Mouse (Mus musculus) ES-Bruce4 (cell line): Measurements from ENCODE around the gene Cers6. TPM values are rescaled to one million over a fixed set of nuclear protein-coding genes. Genes with fewer than 3 reads are reported as not detected.

Experiments used
- H3K27ac ChIP-seq: 2 replicates; pipeline ENCODE4 v1.5.1; 2012; ENCODE audit warnings: low read length, inconsistent platforms; ENCODE audit not compliant: insufficient read depth
- H3K27me3 ChIP-seq: 2 replicates; pipeline ENCODE4 v1.6.1; 2012; ENCODE audit warnings: mild to moderate bottlenecking, low read length, inconsistent platforms; ENCODE audit not compliant: control insufficient read depth, poor library complexity, insufficient read depth, severe bottlenecking
- H3K36me3 ChIP-seq: 2 replicates; pipeline ENCODE4 v1.6.1; 2012; ENCODE audit warnings: inconsistent platforms, mild to moderate bottlenecking, low read length, moderate library complexity; ENCODE audit not compliant: control insufficient read depth, poor library complexity, insufficient read depth, severe bottlenecking
- H3K4me1 ChIP-seq: one replicate; pipeline ENCODE4 v1.8.1; 2011; ENCODE audit warnings: low read length; ENCODE audit not compliant: control insufficient read depth, insufficient read depth
- H3K4me3 ChIP-seq: 2 replicates; pipeline ENCODE4 v1.5.1; 2011; ENCODE audit warnings: low read depth, mild to moderate bottlenecking, low read length
- H3K9ac ChIP-seq: 2 replicates; pipeline ENCODE4 v1.6.1; 2012; ENCODE audit warnings: low read depth, mild to moderate bottlenecking, inconsistent platforms; ENCODE audit not compliant: poor library complexity, severe bottlenecking
- H3K9me3 ChIP-seq: replicated peaks from 2 replicates; pipeline ENCODE4 v1.6.1; 2012; ENCODE audit warnings: mild to moderate bottlenecking, low read length, inconsistent platforms; ENCODE audit not compliant: control insufficient read depth, poor library complexity, insufficient read depth, severe bottlenecking
- CTCF ChIP-seq: IDR thresholded peaks from one replicate; pipeline ENCODE4 v1.8.1; 2011; ENCODE audit warnings: low read depth, low read length
- EP300 ChIP-seq: IDR thresholded peaks from 2 replicates; pipeline ENCODE4 v1.6.1; 2011; ENCODE audit warnings: low read depth, low read length; ENCODE audit not compliant: insufficient read depth
- POLR2A ChIP-seq: IDR thresholded peaks from one replicate; pipeline ENCODE4 v1.8.1; 2011; ENCODE audit warnings: low read length; ENCODE audit not compliant: insufficient read depth
- polyA plus RNA-seq: library from polyadenylated mRNA; stranded (reverse); fragments of >200 nt; gene quantifications from 2 replicates; pipeline ENCODE4 v1.2.4, GENCODE M21; 2011; ENCODE audit warnings: low read depth; ENCODE audit not compliant: missing spikeins, insufficient read depth, insufficient read length

Cers6 gene
- polyA plus RNA-seq, 1 experiment = 17.0 TPM

- Histone ChIP-seq H3K9ac (peak overlapping the region; percentile 75), H3K27ac (no peak overlapping the region), H3K27me3 (no peaks in the 10 kb centered on the region), H3K36me3 (no peaks in the 10 kb centered on the region), H3K4me3 (peak overlapping the region; percentile 88), H3K9me3 (no peaks in the 10 kb centered on the region), H3K4me1 (no peaks in the 10 kb centered on the region)
- TF ChIP-seq POLR2A (no peak), CTCF (no peak), EP300 (no peak)
These were observed 1.4 kb downstream of the Cers6 start for GRCm38 (mm10) chr2:68862464-68863266.

GRCm38 (mm10) chr2:68863561-68863960 lies 2.3 kb downstream of the Cers6 start:
- no peaks in the 10 kb centered on the region for H3K27me3 ChIP-seq
- TF ChIP-seq POLR2A = no peak
- TF ChIP-seq EP300 = no peak
- TF ChIP-seq CTCF = no peak
- H3K4me3 ChIP-seq = no peak overlapping the region
- H3K9me3 ChIP-seq = no peaks in the 10 kb centered on the region
- no peaks in the 10 kb centered on the region for H3K4me1 ChIP-seq
- H3K9ac ChIP-seq = no peak overlapping the region
- H3K27ac ChIP-seq = no peak overlapping the region
- no peaks in the 10 kb centered on the region for H3K36me3 ChIP-seq

GRCm38 (mm10) chr2:68864366-68864765 lies 3.1 kb downstream of the Cers6 start:
- Histone ChIP-seq H3K9me3 (no peaks in the 10 kb centered on the region), H3K4me1 (no peaks in the 10 kb centered on the region), H3K27me3 (no peaks in the 10 kb centered on the region), H3K36me3 (no peaks in the 10 kb centered on the region), H3K9ac (no peak overlapping the region), H3K27ac (no peak overlapping the region), H3K4me3 (no peak overlapping the region)
- TF ChIP-seq POLR2A (no peak), EP300 (no peak), CTCF (no peak)

- H3K27me3 ChIP-seq = no peaks in the 10 kb centered on the region
- H3K9ac ChIP-seq = no peak overlapping the region
- H3K27ac ChIP-seq = no peak overlapping the region
- no peak for TF ChIP-seq EP300
- no peak for TF ChIP-seq CTCF
- TF ChIP-seq POLR2A = no peak
- no peaks in the 10 kb centered on the region for H3K36me3 ChIP-seq
- no peaks in the 10 kb centered on the region for H3K4me1 ChIP-seq
- no peaks in the 10 kb centered on the region for H3K9me3 ChIP-seq
- H3K4me3 ChIP-seq = no peak overlapping the region
These were observed 5.9 kb downstream of the Cers6 start for GRCm38 (mm10) chr2:68867148-68867547.

GRCm38 (mm10) chr2:68870999-68871780 lies 9.9 kb downstream of the Cers6 start:
- H3K36me3 ChIP-seq = no peaks in the 10 kb centered on the region

More at GRCm38 (mm10) chr2:68870999-68871780, 9.9 kb downstream of the Cers6 start:
- Histone ChIP-seq H3K9ac (no peak overlapping the region), H3K4me3 (no peak overlapping the region), H3K9me3 (no peaks in the 10 kb centered on the region), H3K27me3 (no peaks in the 10 kb centered on the region), H3K4me1 (peaks cover 3% of the 10 kb centered on the region), H3K27ac (no peak overlapping the region)
- TF ChIP-seq EP300 (no peak), CTCF (no peak), POLR2A (no peak)
